Mouse (Mus musculus) neural tube, embryonic 11.5 days (tissue): ENCODE results near the gene Fgfr1op. TPM values are rescaled to one million over a fixed set of nuclear protein-coding genes. Genes with fewer than 3 reads are reported as not detected.

Experiments used
- ATAC-seq: fragments of 200-750 bp; cut with Nextera tagmentation; 2 replicates; pipeline ENCODE4 v1.8.0; 2017; ENCODE audit warnings: moderate number of reproducible peaks, mild to moderate bottlenecking, moderate TSS enrichment, moderate library complexity; ENCODE audit not compliant: insufficient read depth, low FRiP score, low TSS enrichment
- DNase-seq: peaks from one replicate; pipeline ENCODE4 v3.0.0-alpha.2; 2015; ENCODE audit warnings: low spot score
- H3K27ac ChIP-seq: fragments of 300-500 bp; sonication (generic); 2 replicates; pipeline ENCODE4 v1.5.1; 2014; ENCODE audit warnings: low read depth, mild to moderate bottlenecking, low read length
- H3K27me3 ChIP-seq: fragments of 300-500 bp; sonication (generic); 2 replicates; pipeline ENCODE4 v1.6.1; 2014; ENCODE audit warnings: mild to moderate bottlenecking, low read length, mixed read lengths; ENCODE audit not compliant: control insufficient read depth, insufficient read depth
- H3K36me3 ChIP-seq: fragments of 300-500 bp; sonication (generic); 2 replicates; pipeline ENCODE4 v1.6.1; 2014; ENCODE audit warnings: mild to moderate bottlenecking, low read length, moderate library complexity, mixed read lengths; ENCODE audit not compliant: control insufficient read depth, insufficient read depth
- H3K4me1 ChIP-seq: fragments of 300-500 bp; sonication (generic); 2 replicates; pipeline ENCODE4 v1.6.1; 2014; ENCODE audit warnings: low read length, mixed read lengths; ENCODE audit not compliant: control insufficient read depth, insufficient read depth
- H3K4me2 ChIP-seq: fragments of 300-500 bp; sonication (generic); 2 replicates; pipeline ENCODE4 v1.6.1; 2014; ENCODE audit warnings: low read depth, mild to moderate bottlenecking, moderate library complexity
- H3K4me3 ChIP-seq: fragments of 300-500 bp; sonication (generic); 2 replicates; pipeline ENCODE4 v1.5.1; 2014; ENCODE audit warnings: low read depth, low read length
- H3K9ac ChIP-seq: fragments of 300-500 bp; sonication (generic); 2 replicates; pipeline ENCODE4 v1.6.1; 2014; ENCODE audit warnings: mild to moderate bottlenecking, low read length
- H3K9me3 ChIP-seq: fragments of 300-500 bp; sonication (generic); 2 replicates; pipeline ENCODE4 v1.6.1; 2016; ENCODE audit warnings: low read length; ENCODE audit not compliant: control insufficient read depth
- WGBS: fragments of 180-500 bp; shearing (Covaris S2); extraction: QIAGEN DNeasy Blood & Tissue Kit; methylation state at CpG from one replicate; pipeline ENCODE4 v1.1.7; 2014; 5-methylcytosine and 5-hydroxymethylcytosine counted together
- polyA plus RNA-seq: library from polyadenylated mRNA; unstranded; fragments of >200 nt; fragmentation: Nextera tagmentation; extraction: Ambion mirVana; gene quantifications from 2 replicates; pipeline ENCODE4 v1.2.1, GENCODE M21; 2014

Fgfr1op gene
- polyA plus RNA-seq, 1 experiment from 2014 or later: 55.5 TPM

DNA sequence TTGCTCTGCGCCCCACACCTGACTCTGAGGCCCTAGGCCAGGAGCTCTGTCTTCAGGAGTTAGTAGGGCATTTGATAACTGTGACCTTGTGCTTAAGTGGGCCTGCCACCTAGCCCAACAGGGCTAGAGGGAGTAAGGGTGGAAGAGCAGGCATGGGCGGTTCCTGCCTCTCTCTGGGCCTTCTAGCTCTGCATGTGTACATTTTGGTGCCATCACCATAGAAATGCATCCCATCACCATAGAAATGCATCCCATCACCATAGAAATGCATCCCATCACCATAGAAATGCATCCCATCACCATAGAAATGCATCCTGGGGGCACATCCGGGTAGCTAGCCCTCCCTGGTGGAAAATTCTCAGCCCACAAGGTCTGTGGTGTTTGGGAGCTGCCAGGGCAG, 74.3 kb downstream of the Fgfr1op start:
- no peak for ATAC-seq
- 74% methylated on average over 3 of the region's 3 CpGs for WGBS
- no peak overlapping the region for H3K4me3 ChIP-seq

DNA sequence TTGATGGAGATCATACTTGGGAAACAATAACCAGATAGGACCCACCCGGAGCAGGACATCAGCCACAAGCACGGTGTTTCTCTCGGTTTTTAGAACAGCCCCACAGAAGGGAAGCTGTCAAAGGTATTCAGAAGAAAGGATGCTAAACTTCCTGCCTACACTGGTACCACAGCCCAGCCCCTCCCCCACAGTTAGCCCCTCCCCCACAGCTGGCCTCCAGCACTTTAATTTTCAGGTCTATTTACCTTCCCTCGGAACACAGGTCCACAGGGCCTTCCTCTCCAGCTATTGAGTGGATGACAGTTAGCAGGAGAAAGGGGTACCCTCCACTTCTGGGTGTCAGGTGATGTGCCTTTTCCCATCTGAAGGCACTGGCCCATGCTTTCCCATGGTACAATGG, 75.2 kb downstream of the Fgfr1op start:
- ATAC-seq (no peak), DNase-seq (no peak)
- WGBS: 71% methylated on average over 4 of the region's 4 CpGs
- Histone ChIP-seq H3K27me3 (no peaks in the 10 kb centered on the region), H3K9me3 (no peaks in the 10 kb centered on the region), H3K4me3 (no peak overlapping the region), H3K9ac (no peak overlapping the region), H3K27ac (no peak overlapping the region), H3K4me2 (no peak overlapping the region), H3K36me3 (no peaks in the 10 kb centered on the region), H3K4me1 (no peaks in the 10 kb centered on the region)

More for the DNA sequence above, 74.3 kb downstream of the Fgfr1op start:
- H3K9me3 ChIP-seq: no peaks in the 10 kb centered on the region
- no peaks in the 10 kb centered on the region for H3K4me1 ChIP-seq
- H3K27ac ChIP-seq: no peak overlapping the region
- no peak for DNase-seq
- H3K4me2 ChIP-seq: no peak overlapping the region
- no peak overlapping the region for H3K9ac ChIP-seq
- H3K27me3 ChIP-seq: no peaks in the 10 kb centered on the region
- no peaks in the 10 kb centered on the region for H3K36me3 ChIP-seq

DNA sequence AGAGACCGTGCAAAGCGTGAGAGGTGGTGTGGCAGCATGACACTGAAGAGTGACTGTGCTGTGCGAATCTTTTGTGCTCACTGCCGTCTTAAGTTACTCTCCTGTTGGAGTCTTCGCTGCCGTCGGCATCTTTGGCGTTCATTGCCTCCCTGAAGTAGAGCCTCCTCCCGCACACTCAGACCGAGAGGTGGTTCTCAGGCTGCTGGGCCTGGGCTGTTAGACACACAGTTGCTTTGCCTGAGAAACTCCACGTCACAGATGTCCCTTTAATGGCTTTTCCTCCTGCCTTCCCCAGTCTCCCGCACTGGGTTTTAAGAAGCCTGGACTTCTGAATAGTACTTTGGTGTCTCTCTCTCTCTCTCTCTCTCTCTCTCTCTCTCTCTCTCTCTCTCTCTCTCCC, 76.3 kb downstream of the Fgfr1op start:
- H3K27me3 ChIP-seq: no peaks in the 10 kb centered on the region
- H3K27ac ChIP-seq: no peak overlapping the region
- H3K4me1 ChIP-seq: no peaks in the 10 kb centered on the region
- ATAC-seq (no peak), DNase-seq (no peak)
- H3K36me3 ChIP-seq: no peaks in the 10 kb centered on the region
- H3K4me3 ChIP-seq: no peak overlapping the region
- WGBS: 70% methylated on average over 12 of the region's 12 CpGs
- no peaks in the 10 kb centered on the region for H3K9me3 ChIP-seq
- H3K4me2 ChIP-seq: no peak overlapping the region
- H3K9ac ChIP-seq: no peak overlapping the region

- H3K9me3 ChIP-seq: no peaks in the 10 kb centered on the region
- no peaks in the 10 kb centered on the region for H3K4me1 ChIP-seq
- H3K27me3 ChIP-seq: no peaks in the 10 kb centered on the region
- no peak overlapping the region for H3K4me2 ChIP-seq
- no peak overlapping the region for H3K4me3 ChIP-seq
- no peak for DNase-seq
- 89% methylated on average over 11 of the region's 11 CpGs for WGBS
- H3K9ac ChIP-seq: no peak overlapping the region
- no peak overlapping the region for H3K27ac ChIP-seq
- no peaks in the 10 kb centered on the region for H3K36me3 ChIP-seq
- ATAC-seq: no peak
These were observed 76.9 kb downstream of the Fgfr1op start for GRCm38 (mm10) chr17:8242186-8242585.

DNA sequence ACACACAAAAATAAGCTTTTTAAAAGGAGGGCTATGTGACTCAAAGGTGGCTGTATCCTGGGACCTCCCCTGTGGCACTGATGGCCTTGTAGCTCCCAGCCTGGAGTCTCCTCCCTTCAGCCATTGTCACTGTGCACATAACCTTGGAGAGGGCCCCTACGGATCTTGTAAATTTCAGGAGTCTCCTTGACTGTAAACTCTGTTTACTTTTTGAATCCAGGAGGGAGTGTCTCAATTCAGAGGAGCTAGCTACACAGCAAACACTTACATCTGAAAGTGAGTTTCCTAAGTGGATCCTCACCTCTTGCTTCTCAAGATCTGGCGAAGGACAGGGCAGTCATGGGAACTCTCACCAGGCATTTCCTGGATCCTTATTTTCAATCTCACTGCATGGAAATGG, 78.8 kb downstream of the Fgfr1op start:
- Histone ChIP-seq H3K27ac (no peak overlapping the region), H3K4me1 (no peaks in the 10 kb centered on the region), H3K4me2 (no peak overlapping the region), H3K9ac (no peak overlapping the region), H3K27me3 (no peaks in the 10 kb centered on the region), H3K9me3 (no peaks in the 10 kb centered on the region), H3K4me3 (no peak overlapping the region), H3K36me3 (no peaks in the 10 kb centered on the region)
- ATAC-seq (no peak), DNase-seq (no peak)
- WGBS: 75% methylated on average over 2 of the region's 2 CpGs

DNA sequence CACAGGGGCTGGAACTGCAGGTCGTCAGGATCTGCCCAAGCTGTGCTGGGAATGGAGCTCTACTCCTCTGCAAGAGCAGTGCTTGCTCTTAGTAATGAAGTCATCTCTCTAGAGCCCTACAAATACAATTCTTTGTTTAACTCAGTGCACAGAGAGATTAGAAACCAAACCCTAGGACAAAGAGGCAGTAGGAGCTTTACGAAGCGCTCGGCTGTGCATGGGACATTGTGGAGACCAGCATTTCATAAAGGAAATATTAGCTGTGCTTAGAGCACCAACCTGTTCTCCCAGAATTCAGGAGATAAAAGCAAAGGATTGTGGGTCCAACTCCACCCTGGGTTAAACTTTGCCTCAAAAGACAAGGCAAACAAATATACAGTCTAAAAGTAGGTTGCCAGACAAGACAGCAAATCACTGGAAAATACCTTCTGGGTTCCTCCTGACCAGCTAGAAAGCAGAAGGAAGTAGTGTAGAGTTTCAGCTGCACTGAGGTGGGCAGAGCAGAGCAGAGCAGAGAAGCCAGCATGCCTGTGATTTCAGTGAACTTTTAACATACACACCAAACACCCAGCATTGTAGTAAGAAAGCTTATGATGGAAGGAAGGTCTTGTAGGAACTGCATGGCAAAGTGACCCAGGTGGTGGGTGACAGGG, 80.9 kb downstream of the Fgfr1op start:
- no peak overlapping the region for H3K4me3 ChIP-seq
- no peak for DNase-seq
- no peaks in the 10 kb centered on the region for H3K4me1 ChIP-seq
- H3K36me3 ChIP-seq: no peaks in the 10 kb centered on the region
- H3K9me3 ChIP-seq: no peaks in the 10 kb centered on the region
- H3K9ac ChIP-seq: no peak overlapping the region
- no peak overlapping the region for H3K27ac ChIP-seq
- H3K27me3 ChIP-seq: no peaks in the 10 kb centered on the region
- no peak for ATAC-seq
- H3K4me2 ChIP-seq: no peak overlapping the region
- WGBS: 86% methylated on average over 4 of the region's 4 CpGs

Other genes starting within 250 kb of the Fgfr1op start
- 0.38 and 0.68 TPM in 2 replicates for gene Tagap, start 239.5 kb upstream of the Fgfr1op start, polyA plus RNA-seq
- gene Rsph3a, start 219.9 kb upstream of the Fgfr1op start, polyA plus RNA-seq: 59.9 and 62.4 TPM in 2 replicates
- gene Gm49673, start 17.7 kb upstream of the Fgfr1op start, polyA plus RNA-seq: 0.12 and 0.37 TPM in 2 replicates
- 15.5 and 17.2 TPM in 2 replicates for gene Rnaset2a, start 17.4 kb upstream of the Fgfr1op start, polyA plus RNA-seq
- not detected in 2 replicates for gene Ccr6, start 70.5 kb downstream of the Fgfr1op start, polyA plus RNA-seq
- 114 and 128 TPM in 2 replicates for gene Mpc1, start 117.4 kb downstream of the Fgfr1op start, polyA plus RNA-seq
- 67.1 and 67.3 TPM in 2 replicates for gene Sft2d1, start 145.6 kb downstream of the Fgfr1op start, polyA plus RNA-seq
- 0.89 and 1.4 TPM in 2 replicates for gene Prr18, start 172.0 kb downstream of the Fgfr1op start, polyA plus RNA-seq
- 0.42 and 0.53 TPM in 2 replicates for gene T2, start 190.5 kb downstream of the Fgfr1op start, polyA plus RNA-seq